Mouse (Mus musculus): ENCODE data around the gene Cd53. TPM values are rescaled to one million over a fixed set of nuclear protein-coding genes. Genes with fewer than 3 reads are reported as not detected.
A peak's percentile ranks its signal among the peaks of the same experiment; 100 is the strongest.

The Cd53 gene
- total RNA-seq, 2 experiments from 2014 or later, result 8.3 to 8.6 TPM

GRCm38 (mm10) chr3:106721397-106722027, 68.4 kb downstream of the Cd53 start:
- TF ChIP-seq CTCF (conservative IDR thresholded peaks at IDR 0.05), result no peak
- Histone ChIP-seq H3K27ac (peak overlapping the region; percentile 98), H3K4me3 (peak overlapping the region; percentile 86)
- peak; percentile 92 to 98 for DNase-seq (ENCODE audit: low spot score in 2 of 2)

Other genes with a start within 250 kb of the Cd53 start
- gene Dram2, start 242.4 kb downstream of the Cd53 start, total RNA-seq (2021), result 10 to 100 TPM; 34.7 to 37.2 TPM
- 10 to 100 TPM; 42.3 to 50.4 TPM for gene Cept1, start 242.3 kb downstream of the Cd53 start, total RNA-seq (2021)
- gene Lrif1, start 105.2 kb downstream of the Cd53 start, total RNA-seq (2021), result 10 to 100 TPM; 19.7 to 23.3 TPM
- not detected for gene Olfr266, start 36.1 kb upstream of the Cd53 start, total RNA-seq (2021)
- 10 to 100 TPM; 21.1 to 21.4 TPM for gene Kcna3, start 246.0 kb upstream of the Cd53 start, total RNA-seq (2021)

All from layer of hippocampus, adult 2 months (tissue).